Mouse (Mus musculus) liver, adult 2 months (tissue): ENCODE measurements at regions not wholly inside any gene's neighbourhood (a gene's known extent, or its start where the extent isn't known, plus 50 kb on each side); places are given as distances from the start of the nearest gene placed in this dataset.

ENCODE experiments used
- CTCF ChIP-seq: fragments of 200-500 bp; IDR thresholded peaks from 2 replicates; pipeline ENCODE4 v1.5.1; 2011; ENCODE audit warnings: low read depth, low read length, control low read depth
- POLR2A ChIP-seq: fragments of 200-500 bp; IDR thresholded peaks from 2 replicates; pipeline ENCODE4 v1.6.1; 2011; ENCODE audit warnings: low read length, control low read depth; ENCODE audit not compliant: insufficient read depth; ENCODE audit errors: extremely low read depth

DNA sequence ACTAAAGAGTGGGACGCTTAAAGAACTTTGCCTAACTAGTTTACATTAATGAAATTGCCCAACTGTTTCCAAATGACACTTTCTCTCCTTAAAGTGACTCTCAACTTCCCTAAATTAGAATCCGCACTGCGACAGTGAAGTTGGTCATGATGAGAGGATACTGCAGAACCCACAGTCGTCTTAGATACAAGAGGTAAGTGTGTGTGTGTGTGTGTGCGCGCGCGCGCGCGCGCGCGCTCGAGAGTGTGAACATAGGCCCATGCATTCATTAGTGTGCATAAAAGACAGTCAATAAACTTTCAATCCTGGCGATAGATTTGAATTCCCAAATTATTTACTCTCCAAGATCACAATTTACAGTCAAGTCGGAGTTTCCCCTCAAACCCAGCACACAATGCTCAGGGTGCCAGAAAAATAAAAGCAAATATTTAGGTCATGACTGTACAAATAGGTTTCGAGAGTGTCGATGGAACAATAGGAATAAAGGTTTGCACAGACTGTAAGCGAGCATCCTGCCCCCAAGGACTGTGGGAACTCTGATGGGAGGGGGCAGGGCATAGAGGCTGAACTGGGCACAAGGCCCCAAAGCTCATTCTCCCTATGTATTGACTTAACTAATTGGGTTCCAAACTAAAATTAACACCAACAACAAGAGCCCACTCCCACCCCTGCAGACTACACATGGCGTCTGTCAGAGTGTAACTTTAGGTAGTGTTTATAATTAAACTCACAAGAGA lies 282.2 kb upstream of the Irx2 start:
- TF ChIP-seq POLR2A (no peak), CTCF (no peak)
